Mouse (Mus musculus): ENCODE measurements around the gene Fkbpl. TPM values are rescaled to one million over a fixed set of nuclear protein-coding genes. Genes with fewer than 3 reads are reported as not detected.

Gene Fkbpl
- polyA plus RNA-seq, 1 experiment from 2014 or later, result 16.8 TPM

- Histone ChIP-seq H3K4me1 (peaks cover 74% of the 10 kb centered on the region), H3K36me3 (peaks cover 11% of the 10 kb centered on the region), H3K27ac (replicated peaks) (peak overlapping the region; percentile 94), H3K27me3 (ENCODE audit: low read depth, poor library complexity, severe bottlenecking) (peaks cover 55% of the 10 kb centered on the region), H3K4me3 (peak overlapping the region; percentile 64), H3K9me3 (replicated peaks) (no peaks in the 10 kb centered on the region)
- no peak for DNase-seq (ENCODE audit: low spot score)
- 16% methylated on average over 5 of the region's 5 CpGs for WGBS
Measured at GRCm38 (mm10) chr17:34628644-34628967, 16.0 kb upstream of the Fkbpl start.

GRCm38 (mm10) chr17:34629221-34629751 is 15.3 kb upstream of the Fkbpl start, which contains the start of gene Prrt1:
TSS of gene Prrt1 (plus strand) at chr17:34629533.
- DNase-seq (ENCODE audit: low spot score), result peak; percentile 63
- under 1% methylated on average over 16 of the region's 16 CpGs for WGBS
- peaks cover 74% of the 10 kb centered on the region for H3K4me1 ChIP-seq
- peaks cover 9% of the 10 kb centered on the region for H3K36me3 ChIP-seq
- H3K27ac ChIP-seq (replicated peaks), result peak within 1 kb of the TSS; percentile 94
- peak within 1 kb of the TSS; percentile 64 for H3K4me3 ChIP-seq
- H3K27me3 ChIP-seq (ENCODE audit: low read depth, poor library complexity, severe bottlenecking), result peaks cover 59% of the 10 kb centered on the region
- H3K9me3 ChIP-seq (replicated peaks), result no peaks in the 10 kb centered on the region

- Histone ChIP-seq H3K36me3 (peaks cover 8% of the 10 kb centered on the region), H3K4me1 (peaks cover 74% of the 10 kb centered on the region), H3K9me3 (replicated peaks) (no peaks in the 10 kb centered on the region), H3K27ac (replicated peaks) (0 out of 2 replicates have a peak overlapping the region, but pooled peaks have one; percentile 94), H3K27me3 (ENCODE audit: low read depth, poor library complexity, severe bottlenecking) (peaks cover 59% of the 10 kb centered on the region), H3K4me3 (peak overlapping the region; percentile 64)
- 14% methylated on average over 12 of the region's 12 CpGs for WGBS
- no peak for DNase-seq (ENCODE audit: low spot score)
Measured at GRCm38 (mm10) chr17:34629796-34630603, 14.6 kb upstream of the Fkbpl start.

GRCm38 (mm10) chr17:34630761-34631301 is 13.7 kb upstream of the Fkbpl start:
- DNase-seq (ENCODE audit: low spot score), result no peak
- H3K9me3 ChIP-seq (replicated peaks), result no peaks in the 10 kb centered on the region
- 3% methylated on average over 48 of the region's 48 CpGs for WGBS
- peaks cover 71% of the 10 kb centered on the region for H3K4me1 ChIP-seq
- H3K4me3 ChIP-seq, result peak overlapping the region; percentile 64
- H3K36me3 ChIP-seq, result no peaks in the 10 kb centered on the region
- H3K27me3 ChIP-seq (ENCODE audit: low read depth, poor library complexity, severe bottlenecking), result peaks cover 59% of the 10 kb centered on the region
- peak overlapping the region; percentile 75 for H3K27ac ChIP-seq (replicated peaks)

GRCm38 (mm10) chr17:34631647-34632046 is 12.9 kb upstream of the Fkbpl start:
- H3K4me3 ChIP-seq, result peak overlapping the region; percentile 64
- DNase-seq (ENCODE audit: low spot score), result no peak
- H3K36me3 ChIP-seq, result no peaks in the 10 kb centered on the region
- WGBS, result 3% methylated on average over 12 of the region's 12 CpGs
- peaks cover 63% of the 10 kb centered on the region for H3K4me1 ChIP-seq
- H3K27me3 ChIP-seq (ENCODE audit: low read depth, poor library complexity, severe bottlenecking), result peaks cover 59% of the 10 kb centered on the region
- H3K9me3 ChIP-seq (replicated peaks), result no peaks in the 10 kb centered on the region
- H3K27ac ChIP-seq (replicated peaks), result peak overlapping the region; percentile 64

- no peaks in the 10 kb centered on the region for H3K9me3 ChIP-seq (replicated peaks)
- H3K4me1 ChIP-seq, result peaks cover 58% of the 10 kb centered on the region
- under 1% methylated on average over 26 of the region's 26 CpGs for WGBS
- no peaks in the 10 kb centered on the region for H3K36me3 ChIP-seq
- H3K27me3 ChIP-seq (ENCODE audit: low read depth, poor library complexity, severe bottlenecking), result peaks cover 59% of the 10 kb centered on the region
- DNase-seq (ENCODE audit: low spot score), result peak; percentile 54
- H3K4me3 ChIP-seq, result peak overlapping the region; percentile 64
- peak overlapping the region; percentile 64 for H3K27ac ChIP-seq (replicated peaks)
Measured at GRCm38 (mm10) chr17:34632261-34632691, 12.3 kb upstream of the Fkbpl start.

GRCm38 (mm10) chr17:34635671-34636070 is 8.9 kb upstream of the Fkbpl start:
- no peaks in the 10 kb centered on the region for H3K9me3 ChIP-seq (replicated peaks)

GRCm38 (mm10) chr17:34637459-34637858 is 7.1 kb upstream of the Fkbpl start:
- Histone ChIP-seq H3K9me3 (replicated peaks) (no peaks in the 10 kb centered on the region), H3K27ac (replicated peaks) (0 out of 2 replicates have a peak overlapping the region, but pooled peaks have one; percentile 5), H3K27me3 (ENCODE audit: low read depth, poor library complexity, severe bottlenecking) (peaks cover 16% of the 10 kb centered on the region), H3K4me3 (no peak overlapping the region), H3K4me1 (peaks cover 20% of the 10 kb centered on the region), H3K36me3 (no peaks in the 10 kb centered on the region)
- DNase-seq (ENCODE audit: low spot score), result no peak
- WGBS, result 60% methylated on average over 3 of the region's 3 CpGs

More at GRCm38 (mm10) chr17:34635671-34636070, 8.9 kb upstream of the Fkbpl start:
- Histone ChIP-seq H3K4me1 (peaks cover 28% of the 10 kb centered on the region), H3K4me3 (no peak overlapping the region), H3K36me3 (no peaks in the 10 kb centered on the region), H3K27ac (replicated peaks) (no peak overlapping the region), H3K27me3 (ENCODE audit: low read depth, poor library complexity, severe bottlenecking) (peaks cover 33% of the 10 kb centered on the region)
- 80% methylated on average over 2 of the region's 2 CpGs for WGBS
- no peak for DNase-seq (ENCODE audit: low spot score)

GRCm38 (mm10) chr17:34639461-34640255 is 4.9 kb upstream of the Fkbpl start:
- Histone ChIP-seq H3K27me3 (ENCODE audit: low read depth, poor library complexity, severe bottlenecking) (no peaks in the 10 kb centered on the region), H3K36me3 (no peaks in the 10 kb centered on the region), H3K9me3 (replicated peaks) (no peaks in the 10 kb centered on the region), H3K4me3 (no peak overlapping the region), H3K4me1 (peaks cover 13% of the 10 kb centered on the region), H3K27ac (replicated peaks) (0 out of 2 replicates have a peak overlapping the region, but pooled peaks have one; percentile 85)
- no peak for DNase-seq (ENCODE audit: low spot score)
- 86% methylated on average over 7 of the region's 7 CpGs for WGBS

- H3K36me3 ChIP-seq, result peaks cover 6% of the 10 kb centered on the region
- peak overlapping the region; percentile 29 for H3K4me3 ChIP-seq
- 18% methylated on average over 11 of the region's 11 CpGs for WGBS
- peaks cover 26% of the 10 kb centered on the region for H3K4me1 ChIP-seq
- H3K27me3 ChIP-seq (ENCODE audit: low read depth, poor library complexity, severe bottlenecking), result no peaks in the 10 kb centered on the region
- no peaks in the 10 kb centered on the region for H3K9me3 ChIP-seq (replicated peaks)
- DNase-seq (ENCODE audit: low spot score), result peak; percentile 57
- peak overlapping the region; percentile 85 for H3K27ac ChIP-seq (replicated peaks)
Measured at GRCm38 (mm10) chr17:34640778-34641601, 3.6 kb upstream of the Fkbpl start.

- H3K9me3 ChIP-seq (replicated peaks), result no peaks in the 10 kb centered on the region
- H3K27ac ChIP-seq (replicated peaks), result peak overlapping the region; percentile 85; the same call in 1 of the 2 replicates
- 90% methylated on average over 3 of the region's 3 CpGs for WGBS
Measured at GRCm38 (mm10) chr17:34641945-34642344, 2.6 kb upstream of the Fkbpl start.

More at GRCm38 (mm10) chr17:34641945-34642344, 2.6 kb upstream of the Fkbpl start:
- H3K27me3 ChIP-seq (ENCODE audit: low read depth, poor library complexity, severe bottlenecking), result no peaks in the 10 kb centered on the region
- H3K4me1 ChIP-seq, result peaks cover 33% of the 10 kb centered on the region
- peaks cover 11% of the 10 kb centered on the region for H3K36me3 ChIP-seq
- DNase-seq (ENCODE audit: low spot score), result no peak
- H3K4me3 ChIP-seq, result no peak overlapping the region

Data from midbrain, embryonic 10.5 days (tissue).